Mouse (Mus musculus) spleen, adult 12 weeks (tissue): ENCODE results near the gene Popdc2.

Experiments used
- DNase-seq: peaks from one replicate; pipeline ENCODE4 v3.0.0; 2022; ENCODE audit warnings: low spot score

The Popdc2 gene

DNA sequence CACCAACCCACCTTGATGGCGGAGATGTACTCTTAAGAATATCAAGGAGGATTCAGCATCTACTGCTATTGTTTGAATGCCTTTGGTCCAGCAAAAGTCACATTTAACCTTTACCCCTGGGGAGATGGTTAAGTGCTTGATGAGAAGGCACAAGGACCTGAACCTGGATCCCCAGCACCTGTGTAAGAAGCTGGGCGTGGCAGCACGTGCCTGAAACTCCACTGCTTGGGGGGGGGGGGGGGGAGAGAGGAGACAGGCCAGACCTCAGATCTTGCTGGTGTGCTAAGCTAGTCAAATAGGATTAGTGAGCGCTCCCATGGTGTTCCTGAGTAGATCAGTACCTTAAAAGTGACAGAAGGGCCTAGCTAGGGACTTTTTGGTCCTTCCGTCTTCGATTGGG lies 39.5 kb downstream of the Popdc2 start:
- no peak for DNase-seq

DNA sequence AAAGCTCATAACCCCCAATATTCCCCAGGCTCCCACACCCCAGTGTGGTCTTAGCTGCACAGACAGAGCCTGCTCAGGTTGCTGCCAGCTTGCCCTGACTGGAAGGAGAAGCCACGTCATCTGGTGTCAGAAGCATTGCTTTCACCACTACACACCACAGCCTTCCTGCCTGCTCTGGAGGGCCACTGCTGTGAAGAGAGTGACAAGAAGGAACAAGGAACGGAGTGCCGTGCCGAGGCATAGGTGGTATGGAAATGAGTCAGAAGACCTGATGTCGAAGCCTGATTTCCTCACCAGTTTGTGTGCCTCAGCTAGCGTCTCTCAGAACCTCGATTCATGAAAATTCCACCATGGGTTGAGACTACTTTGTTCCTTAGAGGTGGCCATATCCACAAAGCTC lies 41.6 kb downstream of the Popdc2 start:
- no peak for DNase-seq

DNA sequence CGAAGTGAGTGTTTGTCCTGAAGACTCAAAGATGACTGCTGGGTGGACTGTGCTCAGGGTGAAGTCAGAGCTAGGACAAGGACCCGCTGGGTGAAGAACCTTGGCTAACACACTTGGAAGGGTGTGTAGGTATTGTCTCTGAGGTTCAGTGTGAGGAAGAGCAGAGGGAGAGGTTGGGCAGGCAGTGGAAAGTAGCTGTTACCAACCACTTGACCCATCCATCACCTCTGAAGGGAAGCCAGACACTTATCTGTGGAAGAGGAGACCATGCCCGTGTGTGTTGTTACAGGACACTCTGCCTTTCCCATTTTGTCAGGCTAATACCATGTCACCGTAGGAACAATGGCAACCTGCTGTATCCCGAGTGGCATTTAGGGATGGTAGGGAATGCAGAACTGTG lies 44.3 kb downstream of the Popdc2 start:
- no peak for DNase-seq

DNA sequence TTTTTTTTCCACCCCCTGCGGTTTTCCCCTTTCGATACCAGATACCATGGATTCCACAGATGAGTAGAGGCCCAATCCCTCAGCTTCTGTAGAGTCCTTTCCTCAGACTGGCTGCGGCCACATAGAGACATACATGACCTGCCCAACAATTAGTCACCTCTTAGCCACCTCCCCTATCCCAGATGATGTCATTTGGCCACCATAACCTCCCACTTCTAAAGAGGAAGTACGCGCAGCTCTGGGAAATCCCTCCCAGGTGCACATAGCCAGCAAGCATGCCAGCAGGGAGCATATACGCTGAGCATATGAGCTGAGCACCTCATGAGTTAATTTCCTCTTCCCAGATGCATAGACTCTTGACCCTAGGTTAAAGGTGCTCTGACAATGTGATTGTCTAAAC lies 44.7 kb downstream of the Popdc2 start:
- no peak for DNase-seq

DNA sequence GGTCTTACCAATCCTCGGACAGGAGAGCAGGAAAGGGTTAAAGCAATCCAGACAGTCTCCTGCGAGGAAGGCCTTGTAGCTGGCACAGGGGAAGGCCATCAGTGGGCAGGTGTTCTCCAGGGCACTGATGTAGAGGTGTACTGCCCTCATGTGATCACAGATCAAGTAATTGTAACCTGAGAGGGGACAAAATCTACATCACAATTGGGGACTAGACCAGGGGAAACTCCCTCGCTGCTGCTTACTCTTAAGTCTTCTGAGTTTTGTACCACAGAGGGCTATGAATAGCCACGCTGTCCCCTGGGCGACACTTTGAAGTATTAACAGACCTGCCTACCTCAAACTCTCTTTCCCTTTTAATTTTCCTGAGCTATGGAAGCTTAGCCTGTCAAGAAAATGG lies 45.6 kb downstream of the Popdc2 start:
- DNase-seq = no peak

DNA sequence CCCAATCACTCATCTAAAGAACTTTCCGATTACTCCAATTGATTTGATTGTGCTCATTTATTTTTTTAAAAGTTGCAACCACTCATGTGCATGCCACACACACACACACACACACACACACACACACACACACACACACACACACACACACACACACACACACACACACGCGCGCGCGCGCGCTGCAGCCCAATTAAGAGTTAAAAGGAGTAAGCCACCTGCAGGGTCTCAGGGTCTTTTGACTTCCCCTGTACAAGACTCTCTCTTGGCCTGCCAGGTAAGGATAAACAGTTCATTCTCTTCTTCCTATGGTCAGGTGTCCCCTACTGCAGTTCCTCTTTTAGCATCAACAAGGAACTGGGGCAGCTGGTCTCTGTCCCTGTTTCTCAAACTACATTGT lies 46.4 kb downstream of the Popdc2 start:
- no peak for DNase-seq

DNA sequence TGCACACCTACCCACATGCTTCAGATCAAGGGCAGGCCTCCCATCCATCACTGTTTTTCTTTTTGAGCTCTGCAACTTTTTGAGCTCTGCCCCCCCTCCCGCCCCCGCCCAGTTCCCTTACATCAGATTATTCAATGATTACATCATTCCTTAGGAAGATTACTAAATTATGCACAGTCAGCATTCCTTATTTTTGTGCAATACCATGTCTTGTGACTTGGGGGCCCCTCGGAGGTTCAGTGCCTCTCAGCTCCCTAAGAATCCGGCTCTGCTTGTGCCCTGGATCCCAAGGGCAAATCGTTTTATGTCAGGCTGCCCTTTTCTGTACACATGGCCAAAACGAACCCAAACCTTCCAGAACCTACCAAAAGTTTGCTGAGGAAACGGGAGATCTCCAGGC lies 52.9 kb downstream of the Popdc2 start:
- DNase-seq = no peak

DNA sequence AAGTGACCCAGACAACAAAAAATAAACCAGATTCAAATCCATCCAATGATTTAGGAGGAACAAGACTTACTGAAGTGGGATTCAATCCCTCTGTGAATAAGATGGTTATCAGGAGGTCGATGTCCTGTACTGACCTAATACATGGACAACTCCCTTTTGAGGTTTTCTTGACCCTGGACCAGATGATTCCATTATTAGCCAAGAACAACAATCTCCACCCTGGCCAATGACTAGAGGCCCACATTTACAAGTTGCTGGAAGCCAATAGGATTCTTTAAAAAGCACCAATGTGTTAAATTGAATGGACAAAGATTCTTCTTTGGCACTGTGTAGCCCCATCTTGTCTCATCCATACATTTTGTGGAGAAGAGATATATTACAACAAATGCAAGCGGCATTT lies 63.4 kb downstream of the Popdc2 start:
- no peak for DNase-seq

DNA sequence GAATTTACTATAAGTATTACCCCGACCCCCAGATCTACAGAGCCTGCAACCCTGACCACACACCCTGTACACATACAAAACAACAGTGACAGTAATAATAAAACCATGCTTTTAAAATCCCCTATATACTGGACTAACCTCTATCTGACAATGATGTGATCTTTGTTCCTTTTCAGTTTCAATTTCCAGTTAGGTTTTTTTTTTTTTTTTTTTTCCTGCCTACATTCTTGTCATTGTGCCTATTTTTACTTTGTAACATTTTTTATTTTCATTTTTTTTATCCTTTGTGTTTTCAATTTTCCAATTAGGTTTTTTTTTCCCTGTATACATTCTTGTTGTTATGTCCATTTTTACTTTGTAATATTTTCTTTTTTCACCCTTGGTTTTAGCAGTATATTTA lies 63.8 kb downstream of the Popdc2 start:
- no peak for DNase-seq
